Mouse (Mus musculus) adrenal gland, adult 2 months (tissue): Measurements from ENCODE around the gene Ccl25. TPM values are rescaled to one million over a fixed set of nuclear protein-coding genes. Genes with fewer than 3 reads are reported as not detected.

Source experiments
- polyA plus RNA-seq: library from polyadenylated mRNA; depleted of rRNA; stranded (reverse); fragments of >200 nt; gene quantifications from 2 replicates; pipeline ENCODE4 v1.2.3, GENCODE M21; 2012; rRNA removed
- total RNA-seq, 2 experiments: library from RNA; stranded (reverse); gene quantifications; 2 replicates each; pipeline ENCODE4 v1.2.3; 2021

Ccl25 gene
- total and polyA plus RNA-seq, 3 experiments, result 1.6 to 18.6 (median 16.0) TPM

Other genes with a start within 250 kb of the Ccl25 start
- gene Cd209f, start 219.4 kb upstream of the Ccl25 start, total RNA-seq, result 1 to 10 TPM; 1.1 to 4.0 TPM
- 1.9 and 5.5 TPM in 2 replicates for gene Cd209f, start 219.4 kb upstream of the Ccl25 start, polyA plus RNA-seq
- 1 to 10 TPM in 1 of 2 experiments, under 1 TPM in 1; 0.72 to 1.8 TPM for gene Cd209g, start 191.1 kb upstream of the Ccl25 start, total RNA-seq
- 2.3 and 4.6 TPM in 2 replicates for gene Cd209g, start 191.1 kb upstream of the Ccl25 start, polyA plus RNA-seq
- gene Evi5l, start 158.6 kb upstream of the Ccl25 start, total RNA-seq, result 10 to 100 TPM; 33.8 to 38.2 TPM
- 25.2 and 33.8 TPM in 2 replicates for gene Evi5l, start 158.6 kb upstream of the Ccl25 start, polyA plus RNA-seq
- gene Prr36, start 107.8 kb upstream of the Ccl25 start, total RNA-seq, result 1 to 10 TPM; 4.9 to 5.1 TPM
- 2.6 and 4.0 TPM in 2 replicates for gene Prr36, start 107.8 kb upstream of the Ccl25 start, polyA plus RNA-seq
- gene Lrrc8e, start 98.4 kb upstream of the Ccl25 start, total RNA-seq, result 10 to 100 TPM; 19.3 to 24.2 TPM
- gene Lrrc8e, start 98.4 kb upstream of the Ccl25 start, polyA plus RNA-seq, result 8.4 and 14.3 TPM in 2 replicates
- gene Map2k7, start 86.5 kb upstream of the Ccl25 start, total RNA-seq, result 10 to 100 TPM; 72.0 to 93.2 TPM
- 81.3 and 90.6 TPM in 2 replicates for gene Map2k7, start 86.5 kb upstream of the Ccl25 start, polyA plus RNA-seq
- gene Gm49320, start 86.3 kb upstream of the Ccl25 start, total RNA-seq, result 1 to 10 TPM; 1.0 to 1.2 TPM
- 10.3 and 12.7 TPM in 2 replicates for gene Gm49320, start 86.3 kb upstream of the Ccl25 start, polyA plus RNA-seq
- 10 to 100 TPM in 1 of 2 experiments, 1 to 10 TPM in 1; 8.2 to 11.4 TPM for gene Tgfbr3l, start 77.0 kb upstream of the Ccl25 start, total RNA-seq
- gene Tgfbr3l, start 77.0 kb upstream of the Ccl25 start, polyA plus RNA-seq, result 207 and 268 TPM in 2 replicates
- gene Snapc2, start 72.1 kb upstream of the Ccl25 start, total RNA-seq, result 10 to 100 TPM; 26.6 to 29.4 TPM
- gene Snapc2, start 72.1 kb upstream of the Ccl25 start, polyA plus RNA-seq, result 60.6 and 60.7 TPM in 2 replicates
- gene Ctxn1, start 65.9 kb upstream of the Ccl25 start, total RNA-seq, result 1 to 10 TPM; 7.7 to 9.1 TPM
- gene Ctxn1, start 65.9 kb upstream of the Ccl25 start, polyA plus RNA-seq, result 18.4 and 21.8 TPM in 2 replicates
- gene Timm44, start 49.3 kb upstream of the Ccl25 start, total RNA-seq, result 10 to 100 TPM; 85.8 to 98.6 TPM
- gene Timm44, start 49.3 kb upstream of the Ccl25 start, polyA plus RNA-seq, result 69.2 and 76.8 TPM in 2 replicates
- gene Elavl1, start 203 bp downstream of the Ccl25 start, total RNA-seq, result 100 to 1,000 TPM in 1 of 2 experiments, 10 to 100 TPM in 1; 86.8 to 113 TPM
- gene Elavl1, start 203 bp downstream of the Ccl25 start, polyA plus RNA-seq, result 25.8 and 26.2 TPM in 2 replicates
- 10 to 100 TPM; 14.4 to 28.4 TPM for gene Cers4, start 167.8 kb downstream of the Ccl25 start, total RNA-seq
- gene Cers4, start 167.8 kb downstream of the Ccl25 start, polyA plus RNA-seq, result 19.2 and 23.8 TPM in 2 replicates